12 mouse cellular contexts compared by ENCODE assay signal in the genomic region with DNA sequence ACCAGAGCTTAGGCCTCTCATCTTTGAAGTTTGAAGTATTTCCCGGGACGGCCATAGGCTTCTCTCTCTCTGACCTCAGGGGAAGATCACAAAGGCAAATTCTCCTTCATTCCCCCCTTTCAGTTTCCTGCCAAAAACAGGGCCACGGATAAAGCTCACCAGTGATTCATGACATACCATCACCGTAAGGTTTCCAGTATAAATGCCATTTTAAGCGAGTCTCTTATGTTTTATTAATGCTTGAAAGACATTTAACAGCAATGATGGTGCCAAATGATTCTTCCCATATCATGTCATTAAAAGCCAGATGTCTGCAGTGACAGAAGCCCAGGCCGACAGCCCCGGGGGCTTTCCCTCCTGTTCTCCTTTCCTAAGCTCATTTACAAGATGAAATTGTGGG.
"Had no signal": no experiment of that assay in that cellular context is flagged by ENCODE, and none has a peak within 500 bp of the region (broad histone marks: within the 10 kb centered on the region; RNA-seq: fewer than 3 reads in every experiment).

No protein-coding gene starts in this region.

- H3K27ac ChIP-seq: left cerebral cortex, adult 2 months; liver, embryonic 13.5 days; lung, embryonic 15.5 days had no signal

- H3K4me3 ChIP-seq: left cerebral cortex, adult 2 months; liver, embryonic 13.5 days; lung, embryonic 15.5 days had no signal

- DNase-seq: kidney, adult 8-10 months; kidney, postnatal 25 days; liver; liver, embryonic 13.5 days; liver, postnatal 0 days; retina, postnatal 1 day; right cerebral cortex, postnatal 4 days; spleen, adult 18-20 months; thymus, adult 2 months had no signal

- H3K36me3 ChIP-seq: liver, embryonic 13.5 days; lung, embryonic 15.5 days had no signal

- H3K4me2 ChIP-seq: liver, embryonic 13.5 days; lung, embryonic 15.5 days had no signal

- H3K27me3 ChIP-seq: lung, embryonic 15.5 days had no signal

- H3K9ac ChIP-seq: liver, embryonic 13.5 days; liver, postnatal 0 days; lung, embryonic 15.5 days had no signal

- ATAC-seq: intestine, postnatal 0 days; liver, postnatal 0 days had no signal

- H3K9me3 ChIP-seq: liver, embryonic 13.5 days; lung, embryonic 15.5 days had no signal
